Mouse (Mus musculus): ENCODE results near the gene Mapk6. TPM values are rescaled to one million over a fixed set of nuclear protein-coding genes. Genes with fewer than 3 reads are reported as not detected.
A peak's percentile ranks its signal among the peaks of the same experiment; 100 is the strongest.
"Not testable (repeated sequence)": the region's sequence is repeated elsewhere in the genome, so short reads cannot be mapped to it uniquely, and the experiment has no call there.

The Mapk6 gene
- total RNA-seq (2021): 100 to 1,000 TPM; 108 to 111 TPM

DNA sequence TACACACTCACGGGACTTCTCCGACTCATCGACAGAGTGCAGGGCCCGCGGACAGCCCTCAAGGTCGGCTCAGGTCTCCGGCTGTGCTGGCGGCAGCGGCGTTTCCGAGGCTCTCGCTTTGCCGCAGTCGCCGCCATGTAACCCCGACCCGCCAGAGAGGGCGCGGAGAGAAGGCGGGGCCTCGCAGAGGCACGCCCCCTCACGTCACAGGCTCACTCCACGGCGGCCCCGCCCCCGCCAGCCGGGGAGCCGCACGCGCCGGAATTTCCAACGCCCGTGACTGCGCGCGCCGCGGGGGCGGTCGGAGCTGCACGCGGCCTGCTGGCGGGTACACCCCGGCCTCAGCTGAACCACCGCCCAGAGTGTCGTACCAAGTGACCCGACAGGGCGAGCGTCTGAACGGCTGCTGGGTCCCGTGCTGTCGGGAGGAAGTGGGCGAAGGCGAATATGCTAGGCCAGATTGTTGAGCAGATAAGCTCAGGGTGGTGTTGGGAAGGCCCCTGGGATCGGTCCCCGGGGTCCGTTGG lies at the start of gene Mapk6:
TSS of gene Mapk6 (minus strand) at position 154 of the 527 bp plus-strand sequence.
- peak; percentile 96 for DNase-seq
- intact Hi-C loops (cut with DNase I): no loop called here

DNA sequence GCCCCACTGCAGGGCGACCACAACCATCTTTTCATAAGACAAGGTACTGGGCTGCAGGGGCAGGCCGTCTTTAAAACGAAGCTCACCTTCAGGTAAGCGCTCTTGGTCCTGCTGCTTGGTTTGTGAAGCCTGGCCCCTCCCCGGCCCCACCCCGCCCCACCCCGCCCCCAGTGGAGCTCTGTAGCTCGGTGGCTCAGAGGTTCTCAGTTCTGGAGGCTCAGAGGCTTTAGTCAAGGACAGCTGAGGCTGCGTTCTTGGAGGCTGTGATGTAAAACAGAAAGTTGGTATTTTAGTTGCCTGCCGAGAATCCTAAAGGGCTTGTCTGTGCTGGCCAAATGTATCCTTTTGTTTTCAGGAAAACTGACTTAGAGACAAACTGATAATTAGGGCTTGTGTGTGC lies 45.9 kb upstream of the Mapk6 start:
- DNase-seq: no peak
- intact Hi-C loops (cut with DNase I): loop anchor here (10.0 kb wide), 1 partner anchor 271 kb away; no protein-coding TSS in a partner anchor

- DNase-seq: no peak
- intact Hi-C loops (cut with DNase I): loop anchor here (10.0 kb wide), 1 partner anchor 269 kb away; no protein-coding TSS in a partner anchor
Measured at GRCm38 (mm10) chr9:75453994-75454393, 44.2 kb upstream of the Mapk6 start.

- intact Hi-C loops (cut with DNase I): no loop called here
- no peak for DNase-seq
Measured at GRCm38 (mm10) chr9:75448021-75448420, 38.2 kb upstream of the Mapk6 start.

DNA sequence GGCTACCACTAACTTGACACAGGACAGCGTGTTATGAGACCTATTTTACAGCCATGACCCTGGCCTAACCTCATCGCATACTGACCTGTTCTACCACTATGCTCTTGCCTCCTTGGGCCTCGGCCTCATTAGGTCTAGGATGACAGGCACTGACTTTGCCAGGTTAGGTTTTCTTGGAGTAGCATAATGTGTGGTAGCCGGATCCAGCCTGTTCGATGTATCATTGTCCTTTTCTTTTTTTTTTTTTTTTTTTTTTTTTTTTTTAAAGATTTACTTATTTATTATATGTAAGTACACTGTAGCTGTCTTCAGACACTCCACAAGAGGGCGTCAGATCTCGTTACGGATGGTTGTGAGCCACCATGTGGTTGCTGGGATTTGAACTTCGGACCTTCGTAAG lies 36.8 kb upstream of the Mapk6 start:
- intact Hi-C loops (cut with DNase I); DNase-seq: not testable (repeated sequence)

DNA sequence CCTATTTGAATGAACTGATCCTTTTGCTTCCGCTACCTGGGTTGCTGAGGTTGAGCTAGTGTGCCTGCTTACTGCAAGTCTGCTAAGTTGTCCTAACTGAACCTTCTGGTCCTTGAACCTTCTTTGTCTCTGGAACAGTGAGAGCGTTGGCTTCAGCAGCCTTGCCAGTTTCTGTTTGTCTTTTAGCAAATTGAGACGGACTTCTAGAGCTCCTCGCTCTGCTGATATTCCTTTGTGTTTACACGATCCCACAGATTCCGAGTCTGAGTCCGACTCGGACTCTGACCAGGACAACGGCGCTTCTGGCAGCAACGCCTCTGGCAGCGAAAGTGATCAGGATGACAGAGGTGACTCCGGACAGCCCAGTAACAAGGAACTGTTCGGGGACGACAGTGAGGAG lies 35.2 kb upstream of the Mapk6 start:
- no peak for DNase-seq
- intact Hi-C loops (cut with DNase I): no loop called here

DNA sequence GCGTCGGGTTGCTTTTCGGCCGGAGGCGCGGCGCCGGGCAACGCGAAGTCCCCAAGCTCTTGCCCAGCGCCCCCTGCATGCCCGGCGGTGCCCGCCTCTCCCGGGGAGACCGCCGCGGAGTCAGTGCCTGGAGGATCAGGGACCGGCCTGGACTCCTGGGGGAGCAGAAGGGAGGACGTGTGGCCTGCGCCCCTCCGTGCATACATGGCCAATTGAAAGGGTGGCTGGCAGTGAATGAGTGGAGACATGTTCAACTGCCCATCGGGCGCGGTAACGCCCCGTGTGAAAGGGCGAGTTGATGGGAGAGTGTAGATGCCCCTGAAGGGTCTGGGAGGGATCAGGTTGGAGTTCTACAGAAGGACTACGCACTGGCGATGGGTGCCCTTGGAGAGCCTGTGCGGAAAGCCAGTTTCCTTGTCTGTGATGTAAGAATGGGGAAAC lies 31.9 kb upstream of the Mapk6 start:
- intact Hi-C loops (cut with DNase I): no loop called here
- DNase-seq: no peak

DNA sequence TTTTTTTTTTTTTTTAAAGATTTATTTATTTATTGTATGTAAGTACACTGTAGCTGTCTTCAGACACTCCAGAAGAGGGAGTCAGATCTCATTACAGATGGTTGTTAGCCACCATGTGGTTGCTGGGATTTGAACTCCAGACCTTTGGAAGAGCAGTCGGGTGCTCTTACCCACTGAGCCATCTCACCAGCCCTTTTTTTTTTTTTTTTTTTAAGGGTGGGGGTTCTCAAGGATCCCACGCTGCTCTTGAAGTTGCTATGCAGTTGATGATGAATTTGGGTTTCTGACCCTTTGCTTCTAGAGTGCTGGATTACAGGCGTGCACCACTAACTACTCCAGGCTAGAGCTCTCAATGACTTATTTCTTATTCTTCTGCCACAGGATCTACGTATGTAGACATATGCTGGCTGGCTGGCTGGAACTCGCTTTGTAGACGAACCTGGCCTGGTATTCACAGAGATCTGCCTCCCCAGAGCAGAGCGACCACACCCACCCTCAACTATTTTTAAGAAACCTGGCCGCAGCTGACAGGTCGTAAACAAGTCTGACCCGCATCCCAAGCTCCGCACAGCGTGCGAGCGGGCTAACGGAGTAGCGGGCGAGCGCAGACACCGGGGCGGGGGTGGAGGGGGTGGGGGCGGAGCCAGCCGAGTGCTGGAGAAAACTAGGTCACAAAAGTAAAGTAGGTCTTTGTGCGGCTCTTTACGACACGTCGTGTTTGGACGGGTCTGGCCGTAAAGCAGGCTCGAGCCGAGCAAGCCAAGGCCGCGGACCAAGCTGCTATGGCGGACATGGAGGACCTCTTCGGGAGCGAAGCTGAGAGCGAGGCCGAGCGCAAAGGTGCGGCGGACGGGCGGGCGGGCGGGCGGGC lies 31.2 kb upstream of the Mapk6 start, which contains the start of gene Leo1:
TSS of gene Leo1 (plus strand) at position 729 of the 871 bp plus-strand sequence.
- DNase-seq: peak; percentile 87
- intact Hi-C loops (cut with DNase I): no loop called here

DNA sequence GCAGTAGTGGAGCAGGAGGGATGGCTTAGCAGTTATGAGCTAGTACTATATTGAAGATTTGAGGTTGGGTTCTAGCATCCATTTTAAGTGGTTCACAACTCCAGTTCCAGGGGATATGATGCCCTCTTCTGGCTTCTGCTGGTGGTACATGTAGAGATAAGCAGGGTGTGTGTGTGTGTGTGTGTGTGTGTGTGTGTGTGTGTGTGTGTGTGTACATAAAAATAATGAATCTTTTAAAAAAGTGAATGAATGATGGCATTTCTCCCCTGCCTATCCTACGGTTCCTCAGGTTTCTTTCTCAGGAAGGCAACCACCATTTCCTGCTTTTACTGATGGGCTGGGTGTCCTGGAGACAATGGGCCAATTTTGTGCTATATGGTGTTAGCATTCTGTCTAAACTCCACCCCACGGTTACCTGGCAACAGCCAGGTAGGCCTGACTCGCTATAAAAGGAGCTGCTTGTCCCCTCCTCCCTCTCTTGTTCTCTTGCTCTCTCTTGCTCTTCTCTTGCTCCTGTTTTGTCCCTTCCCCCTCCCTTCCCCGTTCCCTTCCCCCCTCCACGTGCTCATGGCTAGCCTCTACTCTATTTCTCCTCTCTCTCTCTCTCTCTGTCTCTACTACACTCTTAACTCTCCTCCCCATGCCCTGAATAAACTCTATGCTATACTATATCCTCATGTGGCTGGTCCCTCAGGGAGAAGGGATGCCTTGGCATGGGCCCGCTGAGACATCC lies 28.0 kb upstream of the Mapk6 start:
- intact Hi-C loops (cut with DNase I): no loop called here
- DNase-seq: peak; percentile 18

GRCm38 (mm10) chr9:75435918-75436317 lies 26.1 kb upstream of the Mapk6 start:
- intact Hi-C loops (cut with DNase I): no loop called here
- peak; percentile 73 for DNase-seq

- DNase-seq: no peak
- intact Hi-C loops (cut with DNase I): no loop called here
Measured at GRCm38 (mm10) chr9:75435291-75435690, 25.5 kb upstream of the Mapk6 start.

- no peak for DNase-seq
- intact Hi-C loops (cut with DNase I): no loop called here
Measured at GRCm38 (mm10) chr9:75434872-75435271, 25.1 kb upstream of the Mapk6 start.

GRCm38 (mm10) chr9:75434172-75434793 lies 24.5 kb upstream of the Mapk6 start:
- DNase-seq: peak; percentile 29
- intact Hi-C loops (cut with DNase I): no loop called here

DNA sequence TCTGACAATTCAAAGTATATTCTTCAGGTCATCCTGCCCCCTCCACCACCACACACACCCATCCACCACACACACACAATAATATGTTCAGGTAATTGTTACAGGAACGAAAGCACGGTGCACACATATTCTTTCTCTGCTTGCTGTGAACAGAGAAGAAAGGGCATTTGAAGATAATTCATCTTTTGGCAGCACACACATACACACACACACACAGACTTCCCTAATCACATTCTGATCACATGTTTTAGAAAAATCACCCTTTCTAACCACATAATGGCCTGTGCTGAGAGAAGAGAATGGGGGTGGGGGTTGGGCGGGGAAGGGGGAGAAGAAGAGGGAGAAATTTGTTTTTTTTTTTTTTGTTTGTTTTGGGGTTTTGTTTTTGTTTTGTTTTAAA lies 22.9 kb upstream of the Mapk6 start:
- intact Hi-C loops (cut with DNase I): no loop called here

DNA sequence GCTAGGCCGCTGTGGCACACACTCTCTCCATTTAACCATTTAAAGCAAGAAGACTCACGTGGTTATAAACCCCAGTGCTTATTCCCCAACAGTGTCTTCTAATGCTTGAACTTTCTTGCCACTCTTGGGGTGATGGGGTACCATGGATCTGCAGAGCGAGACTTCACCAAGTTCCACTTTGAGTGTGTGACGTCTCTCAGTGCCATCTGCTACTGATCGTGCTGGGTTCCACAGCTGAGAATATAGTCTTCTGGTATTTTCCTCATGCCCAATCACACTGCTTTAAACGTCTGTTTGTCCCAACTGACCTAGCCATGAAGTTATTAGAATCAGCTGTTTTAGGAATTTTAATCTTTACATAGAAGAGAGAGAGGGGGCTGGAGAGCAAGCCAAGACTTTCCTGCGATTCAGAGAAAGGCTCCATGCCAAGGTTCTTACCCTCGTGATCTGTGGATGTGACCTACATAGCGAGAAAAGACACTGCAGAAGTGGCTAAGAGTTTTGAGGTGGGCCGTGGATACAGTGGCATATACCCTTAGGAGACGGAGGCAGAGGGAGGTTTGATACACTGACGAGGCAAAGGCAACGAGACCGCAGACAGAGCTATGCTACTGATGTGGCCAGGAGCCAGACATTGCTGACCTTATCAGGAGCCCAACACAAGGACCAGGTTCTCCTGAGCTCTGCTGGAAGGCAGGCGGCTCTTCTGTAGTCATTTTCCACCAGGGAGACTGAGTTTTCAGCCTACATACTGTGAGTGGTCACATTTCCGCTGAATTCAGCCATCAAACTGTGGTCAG lies 21.2 kb upstream of the Mapk6 start:
- DNase-seq: no peak
- intact Hi-C loops (cut with DNase I): no loop called here

More for the DNA sequence above, 22.9 kb upstream of the Mapk6 start:
- DNase-seq: no peak

DNA sequence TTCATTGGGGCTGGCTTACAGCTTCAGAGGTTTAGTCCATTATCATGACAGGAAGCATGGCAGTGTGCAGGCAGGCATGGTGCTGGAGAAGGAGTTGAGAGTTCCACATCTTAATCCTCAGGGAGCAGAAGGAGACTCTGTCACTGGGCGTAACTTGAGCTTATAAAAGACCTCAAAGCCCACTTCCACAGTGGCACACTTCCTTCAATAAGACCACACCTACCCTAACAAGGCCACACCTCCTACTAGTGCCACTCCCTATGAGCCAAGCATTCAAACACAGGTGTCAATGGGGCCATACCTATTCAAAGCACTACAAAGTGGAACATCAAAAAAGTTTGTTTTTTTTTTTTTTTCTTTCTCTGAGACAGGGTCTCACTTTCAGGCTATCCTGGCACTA lies 19.9 kb upstream of the Mapk6 start:
- no peak for DNase-seq

DNA sequence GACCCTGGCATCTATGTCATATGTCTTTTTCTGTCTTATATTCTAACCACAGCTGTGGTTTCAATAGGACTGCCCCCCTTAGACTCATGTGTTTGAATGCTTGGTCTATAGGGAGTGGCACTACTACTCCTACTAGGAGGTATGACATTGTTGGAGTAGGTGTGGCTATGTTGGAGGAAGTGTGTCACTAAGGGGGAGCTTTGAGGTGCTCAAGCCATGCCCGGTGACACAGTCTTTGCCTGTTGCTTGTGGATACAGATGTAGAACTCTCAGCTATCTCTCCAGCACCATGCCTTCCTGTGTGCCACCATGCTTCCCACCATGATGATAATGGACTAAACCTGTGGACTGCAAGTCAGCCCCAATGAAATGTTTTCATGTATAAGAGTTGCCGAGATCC lies 19.2 kb upstream of the Mapk6 start:
- intact Hi-C loops (cut with DNase I): no loop called here
- no peak for DNase-seq

More for the DNA sequence above, 19.9 kb upstream of the Mapk6 start:
- intact Hi-C loops (cut with DNase I): no loop called here

DNA sequence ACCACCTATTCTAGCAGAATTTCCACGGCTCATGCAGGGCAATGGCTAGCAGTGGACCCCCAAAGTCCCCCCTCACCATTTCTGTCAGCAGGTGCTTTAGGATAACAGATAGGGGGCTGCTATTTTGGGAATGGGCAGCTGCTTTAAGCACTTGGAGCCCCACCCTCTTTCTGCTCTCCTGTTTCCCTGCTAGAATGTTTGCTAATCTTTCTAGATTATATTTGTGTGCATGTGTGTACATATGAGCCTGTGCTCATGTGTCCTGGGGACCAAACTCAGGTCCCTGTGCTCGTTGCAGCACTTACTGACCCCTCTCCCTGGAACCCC lies 18.4 kb upstream of the Mapk6 start:
- DNase-seq: no peak
- intact Hi-C loops (cut with DNase I): no loop called here

GRCm38 (mm10) chr9:75427366-75428273 lies 17.8 kb upstream of the Mapk6 start:
- DNase-seq: peak; percentile 69
- intact Hi-C loops (cut with DNase I): no loop called here
